ENCODE assay signal across 8 mouse cellular contexts in genomic region chr5:111154586-111154985, GRCm38 (mm10).
A peak's percentile ranks its signal among the peaks of the same experiment; 100 is the strongest.
DNase-seq lines count a peak whose midpoint lies in the region; ATAC-seq and TF ChIP-seq lines count a peak whose summit lies in the region.

No protein-coding gene starts in this region.

- TF ChIP-seq CTCF in forebrain, postnatal 0 days (IDR thresholded peaks at IDR 0.05; ENCODE audit: low read depth), result no peak

- 48% methylated on average over 7 of the region's 7 CpGs for WGBS in forebrain, embryonic 10.5 days
- WGBS in forebrain, postnatal 0 days, result 22% methylated on average over 7 of the region's 7 CpGs
- 20% methylated on average over 7 of the region's 7 CpGs for WGBS in kidney, embryonic 14.5 days
- whole genome bisulfite sequencing in neural tube, embryonic 11.5 days, result 21% methylated on average over 7 of the region's 7 CpGs

- H3K27me3 ChIP-seq in forebrain, embryonic 10.5 days (ENCODE audit: poor library complexity, severe bottlenecking), result no peaks in the 10 kb centered on the region
- H3K27me3 ChIP-seq in forebrain, postnatal 0 days (ENCODE audit: insufficient read depth, low read length), result no peaks in the 10 kb centered on the region
- H3K27me3 ChIP-seq in kidney, embryonic 14.5 days (ENCODE audit: control insufficient read depth, insufficient read depth, low read length), result no peaks in the 10 kb centered on the region
- no peaks in the 10 kb centered on the region for H3K27me3 ChIP-seq in neural tube, embryonic 11.5 days (ENCODE audit: control insufficient read depth, insufficient read depth, low read length)

- peak overlapping the region; percentile 71 for H3K27ac ChIP-seq in forebrain, embryonic 10.5 days
- no peak overlapping the region for H3K27ac ChIP-seq in forebrain, postnatal 0 days (ENCODE audit: low read depth, low read length)
- peak overlapping the region; percentile 55; the same call in 1 of the 2 replicates for H3K27ac ChIP-seq in kidney, embryonic 14.5 days (ENCODE audit: low read depth, low read length)
- no peak overlapping the region for H3K27ac ChIP-seq in neural tube, embryonic 11.5 days (ENCODE audit: low read depth, low read length)

- no peak overlapping the region for H3K4me3 ChIP-seq in forebrain, embryonic 10.5 days
- no peak overlapping the region for H3K4me3 ChIP-seq in forebrain, postnatal 0 days (ENCODE audit: low read depth, low read length)
- no peak overlapping the region for H3K4me3 ChIP-seq in kidney, embryonic 14.5 days (ENCODE audit: low read length)
- no peak overlapping the region for H3K4me3 ChIP-seq in neural tube, embryonic 11.5 days (ENCODE audit: low read depth, low read length)

- no peak for DNase-seq in forebrain, embryonic 10.5 days (ENCODE audit: extremely low spot score, low spot score)
- no peak for DNase-seq in forebrain, postnatal 0 days
- DNase-seq in forelimb bud, embryonic 11.5 days (ENCODE audit: low read depth, low spot score), result peak; percentile 88
- peak; percentile 64 for DNase-seq in neural tube, embryonic 11.5 days (ENCODE audit: low spot score)
- DNase-seq in adrenal gland, postnatal 36 days, result no peak
- DNase-seq in natural killer cell, adult 2 months (ENCODE audit: low spot score in 2 of 2), result no peak
- no peak for DNase-seq in cerebellum, postnatal 36 days

- H3K9me3 ChIP-seq in forebrain, embryonic 10.5 days, result no peaks in the 10 kb centered on the region
- no peaks in the 10 kb centered on the region for H3K9me3 ChIP-seq in forebrain, postnatal 0 days (ENCODE audit: low read length)
- no peaks in the 10 kb centered on the region for H3K9me3 ChIP-seq in kidney, embryonic 14.5 days (ENCODE audit: control insufficient read depth, low read length)
- H3K9me3 ChIP-seq in neural tube, embryonic 11.5 days (ENCODE audit: control insufficient read depth, low read length), result no peaks in the 10 kb centered on the region

- no peaks in the 10 kb centered on the region for H3K36me3 ChIP-seq in forebrain, embryonic 10.5 days (replicated peaks)
- no peaks in the 10 kb centered on the region for H3K36me3 ChIP-seq in forebrain, postnatal 0 days (ENCODE audit: insufficient read depth)
- no peaks in the 10 kb centered on the region for H3K36me3 ChIP-seq in kidney, embryonic 14.5 days (ENCODE audit: control insufficient read depth, insufficient read depth, low read length)
- H3K36me3 ChIP-seq in neural tube, embryonic 11.5 days (ENCODE audit: control insufficient read depth, insufficient read depth, low read length), result no peaks in the 10 kb centered on the region

- H3K9ac ChIP-seq in forebrain, postnatal 0 days, result no peak overlapping the region
- H3K9ac ChIP-seq in kidney, embryonic 14.5 days (ENCODE audit: low read depth, low read length), result no peak overlapping the region
- H3K9ac ChIP-seq in neural tube, embryonic 11.5 days (ENCODE audit: low read length), result no peak overlapping the region

- H3K4me2 ChIP-seq in forebrain, postnatal 0 days (ENCODE audit: low read depth), result no peak overlapping the region
- H3K4me2 ChIP-seq in kidney, embryonic 14.5 days (replicated peaks; ENCODE audit: low read depth, low read length), result no peak overlapping the region
- no peak overlapping the region for H3K4me2 ChIP-seq in neural tube, embryonic 11.5 days (ENCODE audit: low read depth)

- peaks cover 70% of the 10 kb centered on the region for H3K4me1 ChIP-seq in forebrain, embryonic 10.5 days
- H3K4me1 ChIP-seq in forebrain, postnatal 0 days (ENCODE audit: insufficient read depth), result peaks cover 23% of the 10 kb centered on the region
- H3K4me1 ChIP-seq in kidney, embryonic 14.5 days (ENCODE audit: control insufficient read depth, insufficient read depth, low read length), result peaks cover 55% of the 10 kb centered on the region
- H3K4me1 ChIP-seq in neural tube, embryonic 11.5 days (ENCODE audit: control insufficient read depth, insufficient read depth, low read length), result peaks cover 36% of the 10 kb centered on the region

- no peak; the same call in 1 of the 2 replicates for ATAC-seq in forebrain, postnatal 0 days
- ATAC-seq in kidney, embryonic 14.5 days (ENCODE audit: low FRiP score, low TSS enrichment), result peak; percentile 75
- peak; percentile 72; the same call in 1 of the 2 replicates for ATAC-seq in neural tube, embryonic 11.5 days (ENCODE audit: insufficient read depth, low FRiP score, low TSS enrichment)

Comparison
In these comparisons a context has a peak if more than half of its experiments do, and no peak if none do; other contexts are left out.
1. H3K27ac ChIP-seq: peak in forebrain, embryonic 10.5 days (single experiment) and kidney, embryonic 14.5 days (single experiment); none in forebrain, postnatal 0 days (single experiment) and neural tube, embryonic 11.5 days (single experiment).
2. DNase-seq: peak in forelimb bud, embryonic 11.5 days (single experiment) and neural tube, embryonic 11.5 days (single experiment); none in forebrain, embryonic 10.5 days (single experiment), forebrain, postnatal 0 days (single experiment), adrenal gland, postnatal 36 days (0 of 2), natural killer cell, adult 2 months (0 of 2) and cerebellum, postnatal 36 days (0 of 2).